Mouse (Mus musculus): ENCODE measurements around the gene Cacnb3. TPM values are rescaled to one million over a fixed set of nuclear protein-coding genes. Genes with fewer than 3 reads are reported as not detected.

Gene Cacnb3
- total and polyA plus RNA-seq, 2 experiments: 0.28 to 0.75 TPM

GRCm38 (mm10) chr15:98674994-98675545, 44.4 kb downstream of the Cacnb3 start:
- no peaks in the 10 kb centered on the region for H3K27me3 ChIP-seq (ENCODE audit: control insufficient read depth, insufficient read depth, low read length)
- H3K4me3 ChIP-seq (ENCODE audit: insufficient read depth, low read depth, low read length): no peak overlapping the region
- H3K27ac ChIP-seq (replicated peaks; ENCODE audit: insufficient read depth, low read depth, low read length): no peak overlapping the region
- H3K4me1 ChIP-seq (ENCODE audit: control insufficient read depth, insufficient read depth, low read length): peaks cover 3% of the 10 kb centered on the region
- 71% methylated on average over 11 of the region's 11 CpGs for WGBS
- TF ChIP-seq POLR2A (IDR thresholded peaks at IDR 0.05; ENCODE audit: extremely low read depth, insufficient read depth, low read length): no peak
- no peak for TF ChIP-seq CTCF (IDR thresholded peaks at IDR 0.05; ENCODE audit: low read depth, low read length)
- H3K36me3 ChIP-seq (ENCODE audit: control insufficient read depth, insufficient read depth, low read length): peaks cover 2% of the 10 kb centered on the region; the same call in 1 of the 2 replicates
- H3K79me2 ChIP-seq (ENCODE audit: control insufficient read depth, insufficient read depth, low read length): no peaks in the 10 kb centered on the region; the same call in 1 of the 2 replicates
- H3K9ac ChIP-seq (ENCODE audit: low read depth, low read length): no peak overlapping the region
- no peak for DNase-seq (ENCODE audit: extremely low read depth, low read depth, low spot score)

GRCm38 (mm10) chr15:98675634-98676250, 45.1 kb downstream of the Cacnb3 start:
- Histone ChIP-seq H3K9ac (ENCODE audit: low read depth, low read length) (no peak overlapping the region), H3K27ac (replicated peaks; ENCODE audit: insufficient read depth, low read depth, low read length) (no peak overlapping the region), H3K4me1 (ENCODE audit: control insufficient read depth, insufficient read depth, low read length) (peaks cover 3% of the 10 kb centered on the region), H3K36me3 (ENCODE audit: control insufficient read depth, insufficient read depth, low read length) (peaks cover 2% of the 10 kb centered on the region; the same call in 1 of the 2 replicates), H3K79me2 (ENCODE audit: control insufficient read depth, insufficient read depth, low read length) (no peaks in the 10 kb centered on the region; the same call in 1 of the 2 replicates), H3K4me3 (ENCODE audit: insufficient read depth, low read depth, low read length) (no peak overlapping the region), H3K27me3 (ENCODE audit: control insufficient read depth, insufficient read depth, low read length) (no peaks in the 10 kb centered on the region)
- 38% methylated on average over 14 of the region's 14 CpGs for WGBS
- TF ChIP-seq POLR2A (IDR thresholded peaks at IDR 0.05; ENCODE audit: extremely low read depth, insufficient read depth, low read length): no peak
- no peak for TF ChIP-seq CTCF (IDR thresholded peaks at IDR 0.05; ENCODE audit: low read depth, low read length)
- no peak for DNase-seq (ENCODE audit: extremely low read depth, low read depth, low spot score)

- Histone ChIP-seq H3K4me1 (ENCODE audit: control insufficient read depth, insufficient read depth, low read length) (peaks cover 3% of the 10 kb centered on the region), H3K36me3 (ENCODE audit: control insufficient read depth, insufficient read depth, low read length) (peaks cover 2% of the 10 kb centered on the region; the same call in 1 of the 2 replicates), H3K9ac (ENCODE audit: low read depth, low read length) (peak overlapping the region; percentile 52), H3K27ac (replicated peaks; ENCODE audit: insufficient read depth, low read depth, low read length) (no peak overlapping the region; the same call in 1 of the 2 replicates), H3K27me3 (ENCODE audit: control insufficient read depth, insufficient read depth, low read length) (no peaks in the 10 kb centered on the region), H3K4me3 (ENCODE audit: insufficient read depth, low read depth, low read length) (peak overlapping the region; percentile 66), H3K79me2 (ENCODE audit: control insufficient read depth, insufficient read depth, low read length) (no peaks in the 10 kb centered on the region; the same call in 1 of the 2 replicates)
- WGBS: 3% methylated on average over 9 of the region's 9 CpGs
- TF ChIP-seq POLR2A (IDR thresholded peaks at IDR 0.05; ENCODE audit: extremely low read depth, insufficient read depth, low read length): no peak
- no peak for TF ChIP-seq CTCF (IDR thresholded peaks at IDR 0.05; ENCODE audit: low read depth, low read length)
- DNase-seq (ENCODE audit: extremely low read depth, low read depth, low spot score): peak; percentile 51
Observed at GRCm38 (mm10) chr15:98676471-98676870, 45.8 kb downstream of the Cacnb3 start.

- Histone ChIP-seq H3K4me1 (ENCODE audit: control insufficient read depth, insufficient read depth, low read length) (peaks cover 3% of the 10 kb centered on the region), H3K9ac (ENCODE audit: low read depth, low read length) (peak within 1 kb of the TSS; percentile 77), H3K79me2 (ENCODE audit: control insufficient read depth, insufficient read depth, low read length) (no peaks in the 10 kb centered on the region; the same call in 1 of the 2 replicates), H3K27me3 (ENCODE audit: control insufficient read depth, insufficient read depth, low read length) (no peaks in the 10 kb centered on the region), H3K36me3 (ENCODE audit: control insufficient read depth, insufficient read depth, low read length) (no peaks in the 10 kb centered on the region), H3K27ac (replicated peaks; ENCODE audit: insufficient read depth, low read depth, low read length) (peak within 1 kb of the TSS; percentile 68), H3K4me3 (ENCODE audit: insufficient read depth, low read depth, low read length) (peak within 1 kb of the TSS; percentile 66)
- peak; percentile 93 for DNase-seq (ENCODE audit: extremely low read depth, low read depth, low spot score)
- under 1% methylated on average over 37 of the region's 37 CpGs for WGBS
- TF ChIP-seq CTCF (IDR thresholded peaks at IDR 0.05; ENCODE audit: low read depth, low read length) (no peak), POLR2A (IDR thresholded peaks at IDR 0.05; ENCODE audit: extremely low read depth, insufficient read depth, low read length) (peak; percentile 100)
Observed at GRCm38 (mm10) chr15:98676940-98677728, 46.5 kb downstream of the Cacnb3 start, which contains the start of gene Rnd1. TSS of gene Rnd1 (minus strand) at chr15:98677461.

GRCm38 (mm10) chr15:98677977-98678376, 47.3 kb downstream of the Cacnb3 start:
- Histone ChIP-seq H3K4me1 (ENCODE audit: control insufficient read depth, insufficient read depth, low read length) (peaks cover 3% of the 10 kb centered on the region), H3K9ac (ENCODE audit: low read depth, low read length) (no peak overlapping the region), H3K27me3 (ENCODE audit: control insufficient read depth, insufficient read depth, low read length) (no peaks in the 10 kb centered on the region), H3K36me3 (ENCODE audit: control insufficient read depth, insufficient read depth, low read length) (no peaks in the 10 kb centered on the region), H3K4me3 (ENCODE audit: insufficient read depth, low read depth, low read length) (no peak overlapping the region), H3K79me2 (ENCODE audit: control insufficient read depth, insufficient read depth, low read length) (no peaks in the 10 kb centered on the region; the same call in 1 of the 2 replicates), H3K27ac (replicated peaks; ENCODE audit: insufficient read depth, low read depth, low read length) (peak overlapping the region; percentile 68)
- no peak for TF ChIP-seq POLR2A (IDR thresholded peaks at IDR 0.05; ENCODE audit: extremely low read depth, insufficient read depth, low read length)
- TF ChIP-seq CTCF (IDR thresholded peaks at IDR 0.05; ENCODE audit: low read depth, low read length): no peak
- 17% methylated on average over 7 of the region's 7 CpGs for WGBS
- peak; percentile 96 for DNase-seq (ENCODE audit: extremely low read depth, low read depth, low spot score)

Data from liver, adult 2 months (tissue).